Mouse (Mus musculus) kidney, postnatal 0 days (tissue): ENCODE results near the gene Amhr2. TPM values are rescaled to one million over a fixed set of nuclear protein-coding genes. Genes with fewer than 3 reads are reported as not detected.

ENCODE experiments used
- ATAC-seq: fragments of 200-750 bp; cut with Nextera tagmentation; replicated peaks from 2 replicates; pipeline ENCODE4 v1.8.0; 2017; ENCODE audit warnings: low read depth, moderate number of reproducible peaks, moderate TSS enrichment, moderate library complexity; ENCODE audit not compliant: low FRiP score
- DNase-seq: peaks from one replicate; pipeline ENCODE4 v3.0.0-alpha.2; 2016; ENCODE audit warnings: low spot score
- H3K27ac ChIP-seq: fragments of 300-500 bp; sonication (generic); 2 replicates; pipeline ENCODE4 v1.5.1; 2014; ENCODE audit warnings: mild to moderate bottlenecking
- H3K27me3 ChIP-seq: fragments of 300-500 bp; sonication (generic); 2 replicates; pipeline ENCODE4 v1.6.1; 2014; ENCODE audit warnings: low read length, mixed read lengths; ENCODE audit not compliant: insufficient read depth
- H3K36me3 ChIP-seq: fragments of 300-500 bp; sonication (generic); 2 replicates; pipeline ENCODE4 v1.6.1; 2014; ENCODE audit warnings: low read length, mixed read lengths; ENCODE audit not compliant: insufficient read depth
- H3K4me1 ChIP-seq: fragments of 300-500 bp; sonication (generic); replicated peaks from 2 replicates; pipeline ENCODE4 v1.6.1; 2014; ENCODE audit warnings: antibody characterized with exemption, low read length, mixed read lengths; ENCODE audit not compliant: insufficient read depth
- H3K4me2 ChIP-seq: fragments of 300-500 bp; sonication (generic); 2 replicates; pipeline ENCODE4 v1.6.1; 2014; ENCODE audit warnings: mild to moderate bottlenecking, low read length, moderate library complexity, mixed read lengths
- H3K4me3 ChIP-seq: fragments of 300-500 bp; sonication (generic); replicated peaks from 2 replicates; pipeline ENCODE4 v1.5.1; 2014; ENCODE audit warnings: low read depth, low read length
- H3K9ac ChIP-seq: fragments of 300-500 bp; sonication (generic); 2 replicates; pipeline ENCODE4 v1.6.1; 2014; ENCODE audit warnings: low read depth, low read length
- H3K9me3 ChIP-seq: fragments of 300-500 bp; sonication (generic); replicated peaks from 2 replicates; pipeline ENCODE4 v1.6.1; 2016; ENCODE audit warnings: low read length, inconsistent platforms, mixed read lengths
- CTCF ChIP-seq: IDR thresholded peaks from 2 replicates; pipeline ENCODE4 v1.5.1; 2016; ENCODE audit warnings: antibody characterized with exemption, low read depth, mild to moderate bottlenecking, moderate library complexity
- WGBS: fragments of 180-500 bp; shearing (Covaris S2); extraction: QIAGEN DNeasy Blood & Tissue Kit; methylation state at CpG from one replicate; pipeline ENCODE4 v1.1.7; 2014; 5-methylcytosine and 5-hydroxymethylcytosine counted together
- polyA plus RNA-seq: library from polyadenylated mRNA; unstranded; fragments of >200 nt; fragmentation: Nextera tagmentation; extraction: Ambion mirVana; gene quantifications from 2 replicates; pipeline ENCODE4 v1.2.1, GENCODE M21; 2015

Gene Amhr2
- polyA plus RNA-seq = 0.46 and 0.80 TPM in 2 replicates

GRCm38 (mm10) chr15:102445146-102445545 is at the start of gene Amhr2:
Gene Amhr2, plus strand, starts transcription at chr15:102445367.
- no peaks in the 10 kb centered on the region for H3K27me3 ChIP-seq
- WGBS = 51% methylated on average over 8 of the region's 8 CpGs
- H3K4me1 ChIP-seq = no peaks in the 10 kb centered on the region
- H3K4me3 ChIP-seq = no peak within 1 kb of the TSS
- no peak within 1 kb of the TSS for H3K4me2 ChIP-seq
- no peak for TF ChIP-seq CTCF
- DNase-seq = peak; percentile 29
- no peaks in the 10 kb centered on the region for H3K36me3 ChIP-seq
- no peak for ATAC-seq
- no peak within 1 kb of the TSS for H3K9ac ChIP-seq
- H3K9me3 ChIP-seq = no peaks in the 10 kb centered on the region
- no peak within 1 kb of the TSS for H3K27ac ChIP-seq

GRCm38 (mm10) chr15:102398629-102399028 is 46.5 kb upstream of the Amhr2 start:
- peak overlapping the region; percentile 72 for H3K4me2 ChIP-seq
- no peak for ATAC-seq
- H3K27ac ChIP-seq = peak overlapping the region; percentile 98
- no peak overlapping the region for H3K4me3 ChIP-seq
- H3K9me3 ChIP-seq = no peaks in the 10 kb centered on the region
- no peak for TF ChIP-seq CTCF
- 0 out of 2 replicates have a peak overlapping the region, but pooled peaks have one; percentile 68 for H3K9ac ChIP-seq
- no peaks in the 10 kb centered on the region for H3K27me3 ChIP-seq
- no peaks in the 10 kb centered on the region for H3K36me3 ChIP-seq
- peak; percentile 74 for DNase-seq
- WGBS = 18% methylated on average over 5 of the region's 5 CpGs
- peaks cover 20% of the 10 kb centered on the region; the same call in 1 of the 2 replicates for H3K4me1 ChIP-seq

GRCm38 (mm10) chr15:102399229-102400221 is 45.6 kb upstream of the Amhr2 start:
- Histone ChIP-seq H3K4me3 (peak overlapping the region; percentile 31), H3K9me3 (no peaks in the 10 kb centered on the region), H3K36me3 (no peaks in the 10 kb centered on the region), H3K4me2 (peak overlapping the region; percentile 72), H3K27me3 (no peaks in the 10 kb centered on the region), H3K27ac (peak overlapping the region; percentile 98), H3K9ac (peak overlapping the region; percentile 68), H3K4me1 (peaks cover 16% of the 10 kb centered on the region; the same call in 1 of the 2 replicates)
- DNase-seq = peak; percentile 97
- WGBS = 3% methylated on average over 34 of the region's 34 CpGs
- ATAC-seq = peak; percentile 84
- no peak for TF ChIP-seq CTCF

DNA sequence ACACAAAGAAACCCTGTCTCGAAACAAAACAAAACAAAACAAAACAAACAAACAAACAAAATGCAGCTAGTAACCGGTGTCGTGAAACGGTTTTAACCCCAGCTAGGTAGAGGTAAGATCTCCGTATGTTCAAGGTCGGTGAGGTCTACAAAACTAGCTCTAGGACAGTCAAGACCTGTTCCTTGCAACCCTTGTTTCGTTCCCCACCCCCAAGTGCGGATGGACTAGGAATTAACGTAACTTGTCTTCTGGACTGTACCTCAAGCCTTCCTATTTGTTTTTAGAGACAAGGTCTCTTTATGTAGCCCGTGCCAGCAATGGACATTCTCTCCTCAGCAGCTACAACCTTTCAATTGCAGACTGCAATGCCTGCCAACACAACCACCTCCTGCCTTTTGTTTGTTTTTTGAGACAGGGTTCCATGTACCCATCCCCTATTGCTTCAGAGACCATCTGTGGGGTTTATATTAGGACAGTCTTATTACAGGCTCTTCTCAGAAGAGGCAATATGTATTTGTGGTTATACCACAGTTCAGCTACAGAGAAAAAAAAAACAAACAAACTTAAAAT is 44.6 kb upstream of the Amhr2 start:
- Histone ChIP-seq H3K4me3 (no peak overlapping the region), H3K4me1 (peaks cover 10% of the 10 kb centered on the region; the same call in 1 of the 2 replicates), H3K36me3 (no peaks in the 10 kb centered on the region), H3K27me3 (no peaks in the 10 kb centered on the region), H3K9me3 (no peaks in the 10 kb centered on the region), H3K9ac (no peak overlapping the region), H3K4me2 (no peak overlapping the region), H3K27ac (peak overlapping the region; percentile 98)
- 86% methylated on average over 10 of the region's 10 CpGs for WGBS
- TF ChIP-seq CTCF = no peak
- ATAC-seq (no peak), DNase-seq (no peak)

- no peak for TF ChIP-seq CTCF
- Histone ChIP-seq H3K27ac (no peak overlapping the region), H3K27me3 (no peaks in the 10 kb centered on the region), H3K36me3 (no peaks in the 10 kb centered on the region), H3K9me3 (no peaks in the 10 kb centered on the region), H3K4me1 (peaks cover 10% of the 10 kb centered on the region; the same call in 1 of the 2 replicates), H3K9ac (no peak overlapping the region), H3K4me3 (no peak overlapping the region), H3K4me2 (no peak overlapping the region)
- DNase-seq (no peak), ATAC-seq (no peak)
- 80% methylated on average over 2 of the region's 2 CpGs for WGBS
Observed at GRCm38 (mm10) chr15:102401278-102401677, 43.9 kb upstream of the Amhr2 start.

DNA sequence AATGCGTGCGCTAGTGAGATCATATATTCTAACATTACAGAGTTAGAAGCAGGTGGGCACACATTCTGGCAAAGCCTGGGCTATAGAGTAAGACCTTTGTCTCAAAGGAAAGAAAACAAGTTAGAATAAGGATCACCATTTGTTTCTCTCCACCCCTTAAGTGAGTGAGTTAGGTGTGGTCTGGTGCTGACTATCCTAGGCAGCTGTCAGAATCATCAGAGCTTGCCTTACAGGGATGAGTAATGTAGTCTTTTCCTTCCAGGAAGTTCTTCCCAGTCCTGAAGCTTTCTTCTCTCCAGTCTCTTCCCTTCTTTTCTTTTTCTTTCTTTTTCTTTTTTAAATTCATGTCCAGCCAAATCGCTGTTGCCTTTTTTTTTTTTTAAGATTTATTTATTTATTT is 43.0 kb upstream of the Amhr2 start:
- no peak overlapping the region for H3K4me2 ChIP-seq
- no peak for TF ChIP-seq CTCF
- DNase-seq (no peak), ATAC-seq (no peak)
- no peaks in the 10 kb centered on the region for H3K27me3 ChIP-seq
- no peaks in the 10 kb centered on the region for H3K36me3 ChIP-seq
- H3K4me3 ChIP-seq = no peak overlapping the region
- no peak overlapping the region for H3K9ac ChIP-seq
- WGBS = 97% methylated on average over 3 of the region's 3 CpGs
- H3K4me1 ChIP-seq = peaks cover 11% of the 10 kb centered on the region
- no peaks in the 10 kb centered on the region for H3K9me3 ChIP-seq
- H3K27ac ChIP-seq = no peak overlapping the region
